Mouse (Mus musculus): ENCODE measurements around the gene Klhdc8a.
A peak's percentile ranks its signal among the peaks of the same experiment; 100 is the strongest.

Klhdc8a gene

GRCm38 (mm10) chr1:132291706-132292105, 6.7 kb upstream of the Klhdc8a start:
- DNase-seq: peak; percentile 6

- DNase-seq: peak; percentile 67
Measured at GRCm38 (mm10) chr1:132292318-132293129, 5.9 kb upstream of the Klhdc8a start.

DNA sequence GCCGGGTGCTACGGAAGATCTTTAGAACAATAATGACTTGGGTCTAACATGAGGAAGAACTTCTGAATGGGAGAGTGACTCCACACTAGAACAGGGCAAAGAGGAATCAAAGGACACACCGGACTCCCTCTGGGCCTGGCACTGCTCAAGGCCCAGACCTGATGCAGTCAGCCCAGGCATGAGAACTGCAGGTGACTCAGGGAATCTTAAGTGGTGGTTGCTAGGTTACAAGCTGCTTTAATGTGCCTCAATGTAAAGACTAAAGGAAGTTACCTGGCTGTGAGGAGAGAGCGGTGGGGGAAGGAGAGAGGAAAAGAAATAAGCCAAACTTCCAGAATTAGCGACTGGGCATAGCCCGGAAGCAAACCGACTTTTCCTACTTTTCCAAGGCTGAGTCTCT, 2.9 kb upstream of the Klhdc8a start:
- no peak for DNase-seq

GRCm38 (mm10) chr1:132296051-132296450, 2.4 kb upstream of the Klhdc8a start:
- peak; percentile 37 for DNase-seq

DNA sequence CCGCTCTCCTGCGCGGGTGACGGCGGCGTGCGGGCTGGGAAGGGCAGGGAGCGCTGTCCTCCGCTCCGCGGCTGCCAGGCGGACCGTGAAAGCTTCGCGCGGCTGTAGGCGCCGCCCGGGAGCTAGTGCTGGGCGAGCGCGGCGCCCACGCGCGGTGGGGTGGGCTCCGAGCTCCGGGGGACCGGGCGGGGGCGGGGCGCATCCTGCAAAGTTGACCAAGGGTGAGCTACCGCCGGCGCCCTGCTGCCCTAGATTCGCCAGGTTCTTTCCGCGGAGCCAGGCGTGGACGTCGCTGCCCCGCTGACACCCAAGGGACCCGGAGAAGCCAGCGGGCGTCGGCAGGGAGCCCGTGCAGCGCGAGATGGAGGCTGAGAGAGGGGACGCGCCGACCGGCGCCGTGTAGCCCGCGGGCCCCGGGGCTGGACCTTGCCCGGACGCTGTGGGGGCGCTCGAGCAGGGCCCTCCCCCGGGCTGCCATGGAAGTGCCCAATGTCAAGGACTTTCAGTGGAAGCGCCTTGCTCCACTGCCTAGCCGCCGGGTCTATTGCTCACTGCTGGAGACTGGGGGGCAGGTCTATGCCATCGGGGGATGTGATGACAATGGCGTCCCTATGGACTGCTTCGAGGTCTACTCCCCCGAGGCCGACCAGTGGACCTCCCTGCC, 507 bp downstream of the Klhdc8a start:
- peak; percentile 69 for DNase-seq

DNA sequence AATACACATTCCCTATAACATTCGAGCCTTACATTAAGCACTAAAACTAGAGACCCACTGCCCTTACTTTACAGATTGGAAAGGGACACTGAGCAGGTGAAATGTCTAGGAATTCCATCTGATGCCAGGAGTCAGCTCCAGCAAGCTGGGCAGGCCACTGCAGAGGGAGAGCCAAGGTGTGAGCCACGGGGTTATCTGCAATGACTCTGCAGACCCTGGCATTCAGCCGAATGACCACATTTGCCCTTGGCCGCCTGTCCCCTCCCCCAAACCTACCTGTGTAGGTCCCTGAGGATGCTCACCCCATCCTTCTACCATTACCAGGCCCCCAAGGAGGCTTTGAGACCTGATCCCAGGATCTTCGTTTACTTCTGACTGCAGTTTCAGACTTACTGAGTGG, 1.3 kb downstream of the Klhdc8a start:
- no peak for DNase-seq

DNA sequence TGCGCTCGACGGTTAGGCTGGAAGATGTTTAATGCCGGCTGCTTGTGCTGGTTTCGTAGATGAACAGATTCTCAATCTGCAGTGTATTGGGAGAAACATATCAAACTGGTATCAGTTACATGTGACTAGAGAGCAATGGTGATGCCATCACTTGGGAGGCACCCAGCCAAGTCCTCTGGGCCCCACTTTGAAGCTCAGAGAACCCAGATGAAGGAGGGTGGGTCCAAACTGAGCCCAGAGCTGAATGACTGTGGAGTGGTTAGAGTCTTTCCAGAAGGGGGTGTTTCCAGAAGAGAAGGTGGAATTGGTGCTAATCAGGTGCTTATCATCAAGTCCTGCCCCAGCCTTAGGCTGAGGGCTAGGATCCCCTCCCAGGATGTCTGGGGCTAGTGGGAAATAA, 2.8 kb downstream of the Klhdc8a start:
- DNase-seq: no peak

DNA sequence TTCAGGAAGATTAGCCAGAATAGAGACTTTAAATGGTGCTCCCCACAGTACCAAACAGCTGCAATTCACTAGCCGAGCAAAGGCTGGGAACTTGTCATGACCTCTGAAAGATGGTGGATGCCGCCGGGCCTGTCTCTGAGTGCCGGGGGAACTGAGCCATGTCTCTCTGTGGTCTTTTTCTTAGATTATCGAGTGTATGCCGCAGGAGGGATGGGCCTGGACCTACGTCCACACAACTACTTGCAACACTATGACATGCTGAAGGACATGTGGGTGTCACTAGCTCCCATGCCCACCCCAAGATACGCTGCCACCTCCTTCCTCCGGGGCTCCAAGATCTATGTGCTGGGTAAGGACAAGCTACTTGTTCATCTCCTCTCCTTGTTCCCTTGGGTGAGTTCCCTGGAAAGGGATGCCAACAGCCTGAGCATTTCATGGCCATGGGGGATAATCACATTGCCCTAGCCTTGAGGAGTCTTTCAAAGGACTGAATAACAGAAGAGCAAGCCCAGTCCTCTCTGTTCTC, 4.0 kb downstream of the Klhdc8a start:
- no peak for DNase-seq

GRCm38 (mm10) chr1:132304618-132305214, 6.3 kb downstream of the Klhdc8a start:
- DNase-seq: no peak

DNA sequence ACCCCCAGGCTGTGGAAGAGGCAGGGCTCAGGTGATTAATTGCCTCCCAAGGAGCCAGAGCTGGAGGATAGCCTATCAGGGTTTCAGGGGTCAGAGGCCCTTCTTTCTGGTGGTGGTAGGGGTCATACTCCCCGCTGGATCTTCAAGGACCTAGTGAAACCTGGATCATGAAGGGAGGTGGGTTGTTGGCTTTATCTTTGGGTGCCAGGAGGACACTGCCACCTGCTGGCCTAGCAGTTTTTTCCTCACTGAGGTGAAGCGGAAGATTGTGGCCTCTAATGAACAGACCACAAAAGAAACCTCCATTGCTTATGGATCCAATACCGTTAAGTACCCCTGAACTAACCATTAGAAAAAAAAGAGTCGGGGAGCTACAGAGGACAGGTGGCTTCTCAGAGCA, 7.7 kb downstream of the Klhdc8a start:
- DNase-seq: peak; percentile 83

DNA sequence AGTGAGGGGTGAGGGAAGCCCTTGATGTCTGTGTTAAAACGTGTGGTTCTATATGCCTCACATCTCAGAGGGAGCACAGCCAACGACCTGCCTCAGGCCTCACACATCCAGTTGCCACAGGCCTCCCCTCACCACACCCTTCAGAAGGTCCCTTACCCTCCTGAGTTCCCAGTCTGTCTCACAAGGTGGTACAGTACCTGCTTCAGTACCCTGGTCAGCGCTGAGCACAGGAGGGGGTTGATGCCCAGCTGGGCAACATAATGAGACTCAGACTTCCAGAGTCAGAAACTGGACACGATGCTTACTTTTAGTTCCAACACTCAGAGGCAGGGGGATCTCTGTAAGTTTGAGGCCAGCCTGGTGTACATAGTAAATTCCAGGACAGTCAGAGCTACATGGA, 8.4 kb downstream of the Klhdc8a start:
- no peak for DNase-seq

- no peak for DNase-seq
Measured at GRCm38 (mm10) chr1:132307962-132308361, 9.5 kb downstream of the Klhdc8a start.

DNA sequence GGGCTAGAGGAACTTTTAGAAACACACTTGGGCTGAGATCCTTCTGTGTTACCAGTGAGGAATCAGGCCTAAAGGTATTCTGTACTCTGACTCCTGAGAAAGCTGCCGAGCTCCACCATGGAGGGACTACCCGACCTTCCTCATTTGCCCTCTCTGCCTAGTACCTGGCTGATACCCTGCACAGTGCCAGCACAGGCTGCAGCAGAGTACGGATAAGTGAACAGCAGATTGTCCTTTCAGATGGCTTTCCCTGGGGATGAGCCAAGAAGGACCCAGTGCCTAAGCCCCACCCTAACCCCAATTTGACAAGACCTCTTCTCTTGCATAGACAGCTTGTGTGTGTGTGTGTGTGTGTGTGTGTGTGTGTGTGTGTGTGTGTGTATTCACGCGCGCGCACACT, 10.2 kb downstream of the Klhdc8a start:
- no peak for DNase-seq

DNA sequence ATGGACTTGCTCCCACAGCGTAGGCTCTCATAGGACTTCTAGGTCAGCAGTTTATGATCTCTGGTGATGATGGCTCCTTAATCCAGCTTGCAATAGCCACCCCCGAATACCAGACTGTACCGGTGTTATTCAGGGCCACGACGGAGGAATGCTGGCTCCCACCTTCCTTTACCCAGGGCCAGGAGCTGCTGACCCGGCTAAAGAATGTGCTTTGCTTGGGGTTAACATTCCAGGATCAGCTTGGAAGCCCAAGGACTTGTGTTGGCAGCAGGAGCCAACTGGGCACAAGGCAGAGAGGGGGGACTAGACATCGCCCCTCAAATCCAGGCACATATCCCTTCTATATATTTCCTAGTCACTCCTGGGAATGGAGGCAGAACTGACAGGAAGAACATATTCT, 12.3 kb downstream of the Klhdc8a start:
- peak; percentile 71 for DNase-seq

DNA sequence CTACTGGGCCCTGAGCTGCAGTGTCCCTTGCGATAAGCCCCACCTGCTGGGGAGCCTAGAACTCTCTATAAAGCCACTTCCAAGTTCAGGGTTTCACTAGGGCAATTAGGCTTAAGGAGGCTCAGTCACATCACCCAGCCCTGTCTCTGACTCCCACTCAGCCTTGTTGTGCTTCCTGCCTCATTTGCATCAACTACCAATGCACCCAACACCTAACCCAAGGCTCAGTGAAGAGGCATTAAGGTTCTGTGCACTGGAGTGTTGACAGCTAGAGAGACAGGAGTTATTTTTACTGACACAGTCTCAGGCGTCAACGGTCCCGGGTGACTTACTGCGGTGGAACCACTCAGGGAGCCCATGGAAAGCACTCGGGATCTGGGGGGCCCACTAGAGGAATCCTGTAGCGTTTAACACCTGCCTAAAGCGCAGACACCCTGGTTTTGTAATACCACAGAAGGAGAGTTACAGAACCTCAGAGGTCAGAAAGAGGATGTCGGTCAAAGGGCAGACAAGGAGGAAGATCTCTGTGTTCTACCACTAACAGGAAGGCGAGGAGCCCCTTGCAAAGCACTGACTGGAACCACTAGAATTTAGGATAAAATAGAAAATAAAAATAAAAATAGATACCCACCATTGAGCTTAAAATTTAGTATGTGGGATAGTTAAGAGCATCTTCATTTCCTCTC, 12.9 kb downstream of the Klhdc8a start:
- DNase-seq: no peak

DNA sequence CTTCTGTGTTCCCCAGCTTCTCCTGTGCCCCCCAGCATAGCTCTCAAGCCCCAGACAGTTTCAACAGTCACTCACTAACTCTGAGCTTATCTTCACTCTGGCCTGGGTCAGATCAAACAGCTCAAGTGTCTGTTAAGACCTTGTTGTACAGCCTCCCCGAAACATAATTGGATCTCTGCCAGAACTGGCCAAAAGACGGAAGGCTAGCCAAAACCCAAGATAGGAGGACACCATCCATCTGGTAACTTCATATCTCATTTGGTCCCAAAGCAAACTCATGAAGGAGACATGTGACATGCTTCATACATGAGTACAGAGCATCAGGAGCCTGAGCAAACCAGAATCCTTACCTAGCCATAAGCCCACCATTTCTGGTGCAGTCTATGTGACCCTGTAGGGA, 13.6 kb downstream of the Klhdc8a start:
- no peak for DNase-seq

GRCm38 (mm10) chr1:132312703-132313102, 14.3 kb downstream of the Klhdc8a start:
- peak; percentile 83 for DNase-seq

GRCm38 (mm10) chr1:132315889-132316624, 17.6 kb downstream of the Klhdc8a start, which contains the start of gene Nuak2:
Gene Nuak2 (plus strand): TSS chr1:132316126.
- peak; percentile 95 for DNase-seq

DNA sequence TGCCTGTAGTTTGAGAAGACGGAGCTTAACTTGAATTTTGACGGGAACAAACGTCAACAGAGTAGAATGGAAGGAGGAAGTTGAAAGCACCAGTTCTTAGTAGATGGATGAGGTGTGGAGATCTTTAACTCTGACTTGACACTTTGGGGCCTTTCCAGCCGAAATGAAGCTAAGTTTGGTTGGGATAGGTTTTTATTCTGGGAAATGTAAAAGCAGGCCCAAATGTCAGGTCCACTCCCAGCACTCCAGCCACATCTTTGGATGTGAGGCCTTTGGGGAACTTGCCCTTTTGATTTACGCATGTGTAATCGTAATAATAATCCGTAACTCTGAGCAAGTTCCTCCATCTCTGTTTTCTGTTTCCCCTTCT, 18.2 kb downstream of the Klhdc8a start:
- DNase-seq: no peak

DNA sequence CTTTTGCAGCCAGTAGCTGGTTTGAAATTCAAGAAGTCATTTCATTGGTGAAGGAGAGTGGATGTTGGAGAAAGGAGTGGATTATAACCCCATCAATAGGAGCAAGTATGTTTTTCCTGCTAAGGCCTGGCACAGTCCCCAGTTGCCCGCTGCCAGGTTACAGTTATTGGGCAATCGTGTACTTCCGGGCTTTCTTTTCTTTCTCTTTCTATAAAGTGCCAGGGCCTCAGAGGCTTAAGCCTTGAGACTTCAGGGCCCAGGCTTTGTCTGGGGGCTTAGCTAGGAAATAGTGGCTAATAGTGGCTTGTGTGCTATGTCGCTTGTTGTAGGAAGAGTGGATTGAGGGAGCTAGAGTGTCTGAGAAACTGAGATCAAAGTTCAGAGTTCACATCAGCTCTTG, 19.0 kb downstream of the Klhdc8a start:
- DNase-seq: no peak

DNA sequence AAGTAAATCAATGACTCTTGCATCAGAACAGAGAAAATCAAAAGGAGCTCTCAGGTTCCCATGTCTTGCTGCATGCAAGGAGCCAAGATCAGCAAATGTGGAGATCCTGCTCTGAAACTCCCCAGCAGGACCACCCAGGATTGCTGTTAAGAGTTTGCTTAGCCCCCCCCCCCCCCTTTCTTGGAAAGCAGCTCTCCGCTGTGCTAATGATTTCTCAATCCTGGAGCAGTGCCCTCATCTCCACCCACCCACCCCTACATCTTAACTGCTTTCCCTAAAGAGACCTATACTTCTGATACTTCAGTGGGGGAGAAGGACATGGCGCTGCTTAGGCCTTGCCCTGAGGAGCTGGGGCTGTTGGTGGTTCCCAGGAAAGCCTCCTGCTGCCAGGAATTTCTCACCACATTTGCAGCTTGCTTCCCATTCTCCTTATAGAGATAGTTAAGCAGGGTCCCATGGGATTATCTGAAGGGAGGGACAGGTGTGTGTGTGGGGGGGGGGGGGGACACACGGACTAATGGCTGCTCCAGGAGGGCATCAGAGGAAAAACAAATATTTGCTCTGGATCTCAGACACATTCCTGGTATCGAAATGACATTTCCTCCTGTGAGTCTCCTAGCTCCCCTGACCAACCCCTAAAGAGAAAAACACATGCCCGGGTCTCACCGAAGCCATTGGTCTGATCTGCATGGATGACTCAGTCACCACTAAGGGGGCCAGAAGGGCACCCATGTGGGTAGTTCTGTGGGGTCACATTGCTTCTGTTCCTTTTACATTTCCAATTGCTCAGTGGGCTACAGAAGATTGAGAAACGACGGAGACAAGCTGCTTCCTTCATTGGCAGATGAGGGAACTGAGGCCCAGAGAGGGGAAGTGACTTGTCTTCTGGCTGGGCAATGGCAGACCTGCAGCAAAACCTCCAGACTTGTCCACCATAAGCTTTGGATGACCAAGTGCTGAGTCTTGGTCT, 19.8 kb downstream of the Klhdc8a start:
- no peak for DNase-seq
